Mouse (Mus musculus): ENCODE results near the gene Pcyt2.
A peak's percentile ranks its signal among the peaks of the same experiment; 100 is the strongest.

The Pcyt2 gene

DNA sequence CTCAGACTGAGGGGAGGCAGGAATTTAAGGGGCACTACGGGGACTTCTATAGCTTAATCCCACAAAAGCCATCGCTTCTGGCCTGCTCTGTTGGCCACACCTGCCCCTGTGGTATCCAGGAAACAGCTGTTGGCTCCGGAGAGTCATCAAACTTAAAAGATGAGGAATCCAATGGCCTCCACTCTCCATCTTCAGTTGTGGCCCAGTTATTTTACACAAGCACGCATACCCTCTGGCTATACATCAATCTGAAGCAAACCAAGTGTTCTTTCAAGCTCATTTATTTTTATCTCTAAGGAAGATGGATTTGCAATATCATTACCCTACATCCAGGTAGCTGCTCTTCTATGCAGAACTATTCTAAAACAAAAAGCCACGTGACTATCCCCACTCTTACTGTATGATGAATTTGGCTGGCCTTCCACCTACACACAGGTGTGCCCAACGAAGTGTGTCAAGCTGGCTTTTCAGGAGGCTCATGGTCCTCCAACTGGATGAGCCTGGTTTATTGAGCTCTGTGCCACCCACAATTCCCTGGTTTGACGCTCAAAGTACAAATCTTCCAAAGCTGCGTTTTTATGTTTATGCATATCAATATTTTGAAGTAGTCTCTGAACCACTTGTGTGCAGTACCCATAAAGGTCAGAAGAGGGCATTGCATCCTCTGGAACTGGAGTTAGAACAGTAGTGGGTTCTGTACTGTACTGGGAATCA, 35.3 kb downstream of the Pcyt2 start:
- DNase-seq (ENCODE audit: low read depth, low spot score): peak; percentile 67

GRCm38 (mm10) chr11:120581490-120582267, 36.1 kb downstream of the Pcyt2 start, which contains the start of gene Arhgdia:
Gene Arhgdia, minus strand, starts transcription at chr11:120581624.
- peak; percentile 74 for DNase-seq (ENCODE audit: low read depth, low spot score)

DNA sequence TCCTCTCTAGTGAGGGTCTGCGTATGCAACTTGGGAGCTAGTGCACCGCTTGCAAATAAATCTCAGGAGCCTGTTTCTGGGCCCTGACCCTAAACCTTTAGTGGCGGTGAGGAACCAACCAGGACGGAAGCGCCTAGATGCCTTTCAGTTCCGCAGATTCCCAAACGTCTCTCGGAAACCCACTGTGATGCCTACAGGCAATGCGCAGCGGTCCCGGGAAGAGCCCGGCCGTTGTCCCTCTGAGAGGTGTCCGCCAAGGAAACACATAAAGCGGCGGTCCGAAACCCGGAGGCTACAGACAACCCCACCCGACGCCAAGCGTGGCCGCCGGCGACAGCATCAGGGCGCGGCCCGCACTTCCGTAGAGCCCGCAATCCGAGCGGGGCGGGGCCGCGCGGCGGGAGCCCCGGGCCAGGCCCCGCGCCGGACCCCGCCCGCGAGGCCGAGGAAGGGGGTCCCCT, 36.8 kb downstream of the Pcyt2 start:
- DNase-seq (ENCODE audit: low read depth, low spot score): peak; percentile 50

DNA sequence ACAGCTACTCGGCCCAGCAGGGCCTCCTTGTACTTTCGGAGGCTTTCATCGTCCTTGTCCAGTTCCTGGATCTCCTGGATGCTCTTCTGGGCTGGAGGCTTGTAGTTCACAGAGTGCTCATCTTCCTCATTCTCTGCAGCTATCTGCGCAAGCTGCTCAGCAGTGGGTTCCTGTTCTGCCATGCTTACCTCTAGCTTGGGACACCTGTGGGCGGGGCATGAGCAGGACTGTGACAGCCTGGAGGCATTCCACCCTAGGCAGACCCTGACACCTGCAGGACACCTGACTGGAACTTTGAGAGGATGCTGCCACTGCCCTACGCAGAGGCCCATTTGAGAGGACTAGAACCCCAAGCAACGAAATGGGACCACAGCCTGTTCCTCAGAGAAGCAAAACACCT, 37.5 kb downstream of the Pcyt2 start:
- no peak for DNase-seq (ENCODE audit: low read depth, low spot score)

DNA sequence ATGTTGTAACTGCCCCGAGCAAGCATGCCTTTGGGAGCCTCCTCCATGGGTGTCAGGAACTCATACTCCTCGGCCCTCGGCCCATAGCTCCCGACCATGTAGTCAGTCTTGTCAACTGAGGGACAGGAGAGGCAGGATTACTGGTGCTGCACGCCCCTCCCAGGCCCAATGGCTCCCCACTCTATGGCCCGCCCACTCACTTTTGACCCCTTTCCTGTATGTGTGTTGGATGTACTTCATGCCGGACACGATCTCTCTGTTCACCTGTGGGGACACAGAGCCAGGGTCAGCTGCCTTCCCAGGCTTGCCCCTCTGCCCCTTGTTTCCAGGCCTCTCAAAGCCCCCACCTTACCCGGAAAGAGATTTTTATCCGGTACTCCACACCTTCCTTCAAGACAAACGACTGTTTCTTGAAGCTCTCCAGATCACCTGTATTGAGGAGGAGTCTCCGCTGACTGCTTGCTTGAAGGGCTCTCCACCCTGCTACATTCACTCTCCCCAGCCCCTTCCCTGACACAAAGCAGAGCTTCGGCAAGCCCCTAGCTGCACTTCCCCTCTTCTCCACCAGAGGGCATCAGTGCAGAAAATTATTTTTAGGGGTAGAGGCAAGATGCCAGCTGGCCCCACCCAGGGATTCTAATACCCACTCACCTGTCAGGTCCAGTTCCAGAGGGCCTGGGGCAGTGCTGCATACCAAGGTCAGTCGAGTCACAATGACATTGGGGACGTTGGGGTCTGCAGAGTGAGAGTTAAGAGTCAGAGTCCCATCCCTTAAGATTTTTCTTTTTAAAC, 38.2 kb downstream of the Pcyt2 start:
- DNase-seq (ENCODE audit: low read depth, low spot score): peak; percentile 82

DNA sequence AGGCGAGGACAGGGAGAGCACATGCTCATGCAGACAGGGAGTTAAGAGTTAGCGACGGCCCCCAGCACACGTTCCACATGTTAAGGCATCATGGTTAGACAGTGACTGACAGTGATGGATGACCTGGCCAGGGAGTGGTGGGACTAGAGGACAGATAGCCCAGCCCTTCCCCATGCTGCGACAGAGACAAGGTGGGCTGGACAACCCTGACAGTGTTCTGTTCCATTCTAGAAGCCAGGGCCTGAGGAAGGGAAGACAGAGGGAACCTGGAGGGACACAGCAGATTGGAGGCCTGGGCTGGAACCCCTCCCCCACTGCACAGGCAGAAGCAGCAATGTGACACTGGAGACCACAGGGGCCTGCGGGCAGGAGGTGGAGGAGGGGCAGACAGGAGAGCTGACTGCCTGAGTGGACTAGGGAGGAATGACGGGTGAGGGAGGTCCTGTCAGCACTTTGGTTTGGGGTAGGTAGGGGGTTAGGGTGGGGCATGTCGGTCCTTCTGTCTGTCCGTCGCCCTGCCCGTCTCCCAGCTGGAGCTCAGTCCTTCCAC, 39.0 kb downstream of the Pcyt2 start:
- no peak for DNase-seq (ENCODE audit: low read depth, low spot score)

- DNase-seq (ENCODE audit: low read depth, low spot score): no peak
Measured at GRCm38 (mm10) chr11:120578024-120578693, 39.6 kb downstream of the Pcyt2 start.

DNA sequence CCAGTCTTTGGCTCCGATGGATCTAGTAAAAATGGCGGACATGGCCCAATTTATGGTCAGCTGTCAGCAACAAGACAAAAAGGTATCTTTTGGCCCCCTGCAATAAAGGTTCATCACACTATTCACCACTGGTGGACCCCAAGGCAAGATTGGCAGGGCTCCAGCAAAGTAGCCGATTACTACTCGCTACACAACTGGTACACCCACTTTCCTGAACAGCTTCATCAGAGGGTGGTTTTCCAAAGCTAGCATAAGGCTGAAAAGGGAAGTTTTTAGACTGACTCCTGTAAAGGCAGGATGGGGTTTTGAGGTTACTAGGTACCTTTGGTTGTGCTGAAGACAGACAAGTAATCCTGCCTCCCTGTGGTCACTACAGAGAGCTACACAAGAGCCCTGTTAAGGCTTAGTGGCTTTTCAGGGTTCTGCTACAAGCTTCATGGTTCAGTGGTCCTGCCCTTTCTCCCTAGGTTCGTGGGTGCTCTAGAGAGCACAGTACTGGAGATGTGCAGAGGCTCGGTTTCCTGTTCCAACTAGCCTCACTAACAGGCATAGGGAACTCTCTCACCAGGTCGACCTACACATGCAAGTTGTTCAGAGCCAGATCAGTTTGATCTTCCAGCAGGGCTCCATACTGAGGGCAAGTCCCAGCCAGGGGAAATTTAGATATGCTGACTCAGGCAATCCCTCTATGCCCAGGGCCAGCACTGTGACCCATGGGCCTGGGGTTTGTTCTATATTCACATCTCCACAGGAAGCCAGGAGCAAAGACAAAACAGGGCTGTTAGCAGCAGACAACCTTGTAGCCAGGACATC, 40.3 kb downstream of the Pcyt2 start:
- DNase-seq (ENCODE audit: low read depth, low spot score): peak; percentile 68

DNA sequence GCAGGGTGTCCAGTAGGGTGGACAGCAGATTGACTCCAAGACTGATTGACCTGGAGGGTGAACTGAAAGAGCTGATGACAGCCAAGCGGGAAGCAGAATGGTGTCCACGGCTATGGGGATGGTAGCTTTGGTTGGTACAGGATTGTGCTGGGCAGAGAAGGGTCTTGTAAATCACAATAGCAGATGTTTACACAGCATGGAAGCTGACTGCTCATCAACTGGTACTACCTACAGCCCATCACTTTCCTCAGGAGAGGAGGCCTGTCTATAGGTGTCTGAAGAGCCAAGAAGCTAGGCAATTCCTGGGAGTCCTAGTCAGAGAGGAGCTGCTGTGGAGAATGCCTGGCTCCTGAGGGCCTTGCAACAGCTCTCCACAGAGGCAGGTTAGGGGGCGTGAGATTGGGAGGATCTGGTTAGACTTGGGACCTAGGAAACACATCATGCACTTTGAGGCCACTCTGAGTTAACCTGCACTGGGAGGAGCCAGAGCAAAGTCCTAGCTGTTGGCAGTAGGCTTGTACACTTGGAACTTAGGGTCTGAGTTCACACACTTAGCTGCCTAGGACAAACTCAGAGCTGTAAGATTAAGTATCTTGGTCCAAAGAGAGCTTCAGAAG, 41.3 kb downstream of the Pcyt2 start:
- no peak for DNase-seq (ENCODE audit: low read depth, low spot score)

- DNase-seq (ENCODE audit: low read depth, low spot score): no peak
Measured at GRCm38 (mm10) chr11:120575940-120576339, 41.8 kb downstream of the Pcyt2 start.

GRCm38 (mm10) chr11:120575046-120575445, 42.7 kb downstream of the Pcyt2 start:
- DNase-seq (ENCODE audit: low read depth, low spot score): no peak

DNA sequence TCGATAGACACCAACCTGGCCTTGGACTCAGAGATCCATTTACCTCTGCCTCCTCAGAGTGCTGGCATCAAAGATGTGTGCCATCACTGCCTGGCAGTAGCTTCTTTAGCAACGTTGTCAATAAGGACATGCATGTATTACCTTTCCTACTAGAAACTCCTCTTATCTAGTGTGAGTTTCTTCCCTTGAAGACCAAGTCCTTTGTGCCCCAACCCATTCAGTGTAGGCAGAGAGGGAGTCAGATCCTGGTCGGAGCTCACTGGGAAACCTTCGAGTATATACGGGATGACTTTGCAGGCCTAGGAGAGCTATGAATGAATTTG, 43.5 kb downstream of the Pcyt2 start:
- DNase-seq (ENCODE audit: low read depth, low spot score): peak; percentile 37

GRCm38 (mm10) chr11:120573585-120574277, 44.0 kb downstream of the Pcyt2 start:
- DNase-seq (ENCODE audit: low read depth, low spot score): peak; percentile 69

DNA sequence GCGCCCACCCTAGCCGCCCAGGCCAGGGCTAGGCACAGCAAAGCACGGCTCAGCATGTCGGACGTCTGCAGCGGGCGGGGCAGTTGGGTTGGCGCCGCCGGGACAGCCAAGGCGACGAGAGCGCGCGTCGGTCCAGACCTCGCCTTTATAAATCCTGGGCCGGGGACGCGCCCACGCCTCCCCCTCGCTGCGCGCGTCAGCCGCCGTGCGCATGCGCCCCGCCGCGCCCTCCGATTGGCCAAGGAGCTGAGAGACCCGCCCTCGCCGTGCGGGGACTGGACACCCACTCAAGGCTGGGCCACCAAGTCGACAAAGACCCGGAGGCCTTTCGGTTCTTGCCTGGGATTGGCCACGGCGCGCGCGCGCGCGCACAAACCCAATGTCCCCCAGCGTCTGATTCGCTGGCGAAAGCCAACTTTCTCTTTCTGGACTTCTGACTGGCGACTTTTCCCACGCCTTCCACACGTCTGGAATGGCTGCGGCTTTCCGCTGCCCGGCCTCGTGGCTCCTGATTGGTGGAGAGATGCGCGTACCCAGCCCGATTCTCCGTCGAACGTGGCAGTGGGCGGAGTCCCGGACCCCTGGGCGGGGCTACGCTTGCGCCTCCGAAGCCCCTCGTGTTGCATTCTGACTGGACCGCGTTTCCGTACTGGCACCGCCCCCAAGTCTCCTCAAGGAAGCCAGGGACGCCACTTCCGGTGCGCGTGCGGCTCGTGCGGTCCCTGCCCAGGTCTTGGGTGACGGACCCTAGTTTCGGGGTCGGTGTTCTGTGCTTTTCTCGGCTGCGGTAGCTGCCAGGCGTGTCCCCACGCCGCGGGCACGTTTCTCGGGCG, 44.8 kb downstream of the Pcyt2 start, which contains the start of gene P4hb:
P4hb (minus strand) TSS at position 502 of the 833 bp plus-strand sequence.
- peak; percentile 100 for DNase-seq (ENCODE audit: low read depth, low spot score)

GRCm38 (mm10) chr11:120572417-120572751, 45.4 kb downstream of the Pcyt2 start:
- peak; percentile 31 for DNase-seq (ENCODE audit: low read depth, low spot score)

- no peak for DNase-seq (ENCODE audit: low read depth, low spot score)
Measured at GRCm38 (mm10) chr11:120571754-120572416, 45.9 kb downstream of the Pcyt2 start.

GRCm38 (mm10) chr11:120571122-120571521, 46.6 kb downstream of the Pcyt2 start:
- no peak for DNase-seq (ENCODE audit: low read depth, low spot score)

GRCm38 (mm10) chr11:120568324-120568723, 49.4 kb downstream of the Pcyt2 start:
- DNase-seq (ENCODE audit: low read depth, low spot score): no peak
